Mouse (Mus musculus) granulocyte monocyte progenitor cell, adult 5-6 weeks (primary cell): ENCODE results near the gene Madd. TPM values are rescaled to one million over a fixed set of nuclear protein-coding genes. Genes with fewer than 3 reads are reported as not detected.

Source experiments
- ATAC-seq: replicated peaks from 2 replicates; pipeline ENCODE4 v1.8.0; 2016; ENCODE audit warnings: mild to moderate bottlenecking, moderate TSS enrichment, inconsistent platforms; ENCODE audit not compliant: poor library complexity, severe bottlenecking
- total RNA-seq, 2 experiments: library from RNA; stranded (forward) in 1 of 2; stranded (reverse) in 1 of 2; fragments of 200-712, 200-1000 nt in 1 of 2; fragments of >200 nt in 1 of 2; fragmentation: Nextera tagmentation in 1 of 2; gene quantifications; 2 replicates each; pipeline ENCODE4 v1.2.3; 2014 to 2017

Gene Madd
- total RNA-seq, 2 experiments from 2014 or later: 21.3 to 64.6 TPM

DNA sequence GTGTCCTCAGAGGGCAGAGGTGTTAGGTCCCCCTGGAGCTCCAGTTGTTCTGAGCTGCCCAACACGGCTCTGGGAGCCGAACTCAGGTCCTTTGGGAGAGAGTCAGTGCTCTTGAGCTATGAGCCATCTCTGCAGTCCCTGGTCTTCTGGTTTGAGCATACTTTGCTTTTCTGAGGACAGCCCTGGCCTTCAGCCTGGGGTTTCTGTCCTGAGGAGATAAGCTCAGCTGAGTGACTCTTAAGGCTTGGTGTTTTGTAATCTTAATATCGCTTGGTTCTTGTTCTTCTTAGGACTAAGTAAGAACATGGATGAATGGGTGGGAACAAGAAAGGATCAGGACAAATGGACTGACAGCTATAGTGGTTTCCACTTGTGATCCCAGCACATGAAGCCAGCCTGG lies 75.5 kb downstream of the Madd start:
- ATAC-seq: no peak

GRCm38 (mm10) chr2:91101124-91101740 lies 82.4 kb downstream of the Madd start:
- peak; percentile 47 for ATAC-seq

- ATAC-seq: peak; percentile 53
Observed at GRCm38 (mm10) chr2:91098156-91098555, 85.5 kb downstream of the Madd start.

DNA sequence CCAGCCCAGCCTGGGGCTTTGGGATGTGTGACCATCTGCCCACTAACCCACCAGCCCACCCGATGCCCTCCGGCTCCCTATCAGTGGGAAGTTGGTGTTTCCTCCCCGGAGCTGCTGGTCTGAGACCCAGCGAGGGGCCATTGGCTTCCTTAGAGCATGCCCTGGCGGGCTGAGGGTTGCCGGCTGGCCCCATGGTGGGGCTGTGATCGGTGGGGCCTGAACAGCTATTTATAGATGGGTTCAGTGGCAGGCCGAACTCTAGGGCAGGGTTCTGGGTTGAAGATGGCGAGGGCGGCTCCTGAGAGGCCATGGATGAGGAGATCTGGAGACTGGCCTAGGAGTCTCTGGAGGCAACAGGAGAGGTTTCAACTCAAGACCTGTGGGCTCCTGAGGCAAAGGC lies 86.6 kb downstream of the Madd start:
- ATAC-seq: no peak

- peak; percentile 80 for ATAC-seq
Observed at GRCm38 (mm10) chr2:91096524-91096923, 87.1 kb downstream of the Madd start.

- no peak for ATAC-seq
Observed at GRCm38 (mm10) chr2:91090827-91091226, 92.8 kb downstream of the Madd start.

DNA sequence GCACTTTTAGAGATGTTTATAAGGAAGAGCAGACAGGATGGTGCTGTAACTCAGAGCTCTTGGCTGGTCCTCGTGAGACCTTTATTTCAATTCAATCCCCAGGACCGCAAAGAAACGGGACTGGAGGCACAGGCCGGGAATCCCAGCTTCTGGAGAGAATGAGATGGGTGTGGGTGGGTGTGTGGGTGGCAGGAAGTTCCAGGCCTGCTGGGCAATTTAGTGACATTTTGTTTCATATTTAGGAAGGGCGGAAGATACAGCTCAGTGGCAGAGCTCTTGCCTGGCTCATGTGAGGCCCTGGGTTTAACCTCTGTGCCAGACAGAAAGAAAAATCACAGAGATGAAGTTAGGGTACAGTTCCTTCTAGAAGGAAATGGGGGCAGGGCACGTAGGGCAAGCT lies 93.4 kb downstream of the Madd start:
- ATAC-seq: no peak

- peak; percentile 47 for ATAC-seq
Observed at GRCm38 (mm10) chr2:91088987-91089386, 94.7 kb downstream of the Madd start.

GRCm38 (mm10) chr2:91087453-91087852 lies 96.2 kb downstream of the Madd start:
- ATAC-seq: peak; percentile 10

Other genes starting within 250 kb of the Madd start
- gene Celf1, start 243.5 kb downstream of the Madd start, total RNA-seq (2014; fragmentation: Nextera tagmentation): 42.2 and 46.0 TPM in 2 replicates
- gene Celf1, start 243.5 kb downstream of the Madd start, total RNA-seq (2017): 25.2 and 26.5 TPM in 2 replicates
- 1.5 and 8.2 TPM in 2 replicates for gene Rapsn, start 148.2 kb downstream of the Madd start, total RNA-seq (2014; fragmentation: Nextera tagmentation)
- gene Rapsn, start 148.2 kb downstream of the Madd start, total RNA-seq (2017): 0.39 TPM in 1 of 2 replicates, not detected in the other
- gene Psmc3, start 129.8 kb downstream of the Madd start, total RNA-seq (2014; fragmentation: Nextera tagmentation): 155 and 159 TPM in 2 replicates
- gene Psmc3, start 129.8 kb downstream of the Madd start, total RNA-seq (2017): 282 TPM in 2 replicates
- 10.0 and 35.1 TPM in 2 replicates for gene Slc39a13, start 113.4 kb downstream of the Madd start, total RNA-seq (2014; fragmentation: Nextera tagmentation)
- gene Slc39a13, start 113.4 kb downstream of the Madd start, total RNA-seq (2017): 4.8 and 9.4 TPM in 2 replicates
- 208 and 244 TPM in 2 replicates for gene Spi1, start 101.4 kb downstream of the Madd start, total RNA-seq (2014; fragmentation: Nextera tagmentation)
- gene Spi1, start 101.4 kb downstream of the Madd start, total RNA-seq (2017): 114 and 139 TPM in 2 replicates
- gene Mybpc3, start 65.7 kb downstream of the Madd start, total RNA-seq (2014; fragmentation: Nextera tagmentation): 1.5 TPM in 1 of 2 replicates, not detected in the other
- gene Mybpc3, start 65.7 kb downstream of the Madd start, total RNA-seq (2017): 0.62 TPM in 1 of 2 replicates, not detected in the other
- gene Nr1h3, start 19.0 kb upstream of the Madd start, total RNA-seq (2014; fragmentation: Nextera tagmentation): 0.15 and 3.6 TPM in 2 replicates
- 0.15 and 1.1 TPM in 2 replicates for gene Nr1h3, start 19.0 kb upstream of the Madd start, total RNA-seq (2017)
- 21.8 and 22.6 TPM in 2 replicates for gene Acp2, start 19.0 kb upstream of the Madd start, total RNA-seq (2014; fragmentation: Nextera tagmentation)
- gene Acp2, start 19.0 kb upstream of the Madd start, total RNA-seq (2017): 16.0 and 17.0 TPM in 2 replicates
- gene Ddb2, start 53.1 kb upstream of the Madd start, total RNA-seq (2014; fragmentation: Nextera tagmentation): 18.4 and 22.8 TPM in 2 replicates
- gene Ddb2, start 53.1 kb upstream of the Madd start, total RNA-seq (2017): 9.9 and 11.2 TPM in 2 replicates
- not detected in 2 replicates for gene Pacsin3, start 72.1 kb upstream of the Madd start, total RNA-seq (2014; fragmentation: Nextera tagmentation)
- 1.5 TPM in 1 of 2 replicates, not detected in the other for gene Pacsin3, start 72.1 kb upstream of the Madd start, total RNA-seq (2017)
- gene Arfgap2, start 81.1 kb upstream of the Madd start, total RNA-seq (2014; fragmentation: Nextera tagmentation): 41.7 and 46.5 TPM in 2 replicates
- 42.4 and 46.6 TPM in 2 replicates for gene Arfgap2, start 81.1 kb upstream of the Madd start, total RNA-seq (2017)